Mouse (Mus musculus): ENCODE data around the gene Sbno1.

Sbno1 gene

GRCm38 (mm10) chr5:124327510-124328364, 98.1 kb downstream of the Sbno1 start, which contains the start of the genes Mphosph9 and 2810006K23Rik:
TSS of gene Mphosph9 (minus strand) at chr5:124327972.
TSS of gene 2810006K23Rik (plus strand) at chr5:124328089.
- DNase-seq, result peak; percentile 100

- no peak for DNase-seq
Observed at GRCm38 (mm10) chr5:124326829-124327228, 99.0 kb downstream of the Sbno1 start.

Data from kidney, adult 11 months (tissue).